Mouse (Mus musculus) kidney, postnatal 10 days (tissue): ENCODE results near the gene Slc16a6.

ENCODE experiments used
- DNase-seq: peaks from one replicate; pipeline ENCODE4 v3.0.0; 2021; ENCODE audit warnings: mixed read lengths

Gene Slc16a6

GRCm38 (mm10) chr11:109485398-109486045, 12.1 kb upstream of the Slc16a6 start:
- peak; percentile 83 for DNase-seq

- DNase-seq = no peak
These were observed 7.0 kb upstream of the Slc16a6 start for GRCm38 (mm10) chr11:109480440-109480839.

- no peak for DNase-seq
These were observed 6.3 kb upstream of the Slc16a6 start for GRCm38 (mm10) chr11:109479575-109480285.

- DNase-seq = no peak
These were observed 4.4 kb upstream of the Slc16a6 start for GRCm38 (mm10) chr11:109477606-109478380.

DNA sequence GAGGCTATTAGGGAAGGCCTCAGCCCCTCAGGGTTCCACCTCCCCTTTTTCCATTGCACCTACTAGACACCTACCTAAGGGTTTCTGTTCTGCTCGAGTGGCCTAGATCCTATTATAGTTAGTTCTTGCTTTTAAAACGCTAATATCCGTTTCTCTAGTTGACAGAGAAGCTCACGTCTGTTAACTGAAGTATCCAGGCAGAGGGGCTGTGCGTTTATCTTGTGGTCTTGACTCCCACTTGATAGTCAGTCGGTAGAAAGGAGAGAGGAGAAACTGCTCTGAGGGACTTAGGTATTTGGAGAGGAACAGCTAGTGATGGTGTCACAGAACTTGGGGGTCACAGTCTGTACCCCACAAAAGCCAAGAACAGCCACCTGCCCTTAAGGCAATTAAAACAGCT, 3.3 kb upstream of the Slc16a6 start:
- DNase-seq = no peak

DNA sequence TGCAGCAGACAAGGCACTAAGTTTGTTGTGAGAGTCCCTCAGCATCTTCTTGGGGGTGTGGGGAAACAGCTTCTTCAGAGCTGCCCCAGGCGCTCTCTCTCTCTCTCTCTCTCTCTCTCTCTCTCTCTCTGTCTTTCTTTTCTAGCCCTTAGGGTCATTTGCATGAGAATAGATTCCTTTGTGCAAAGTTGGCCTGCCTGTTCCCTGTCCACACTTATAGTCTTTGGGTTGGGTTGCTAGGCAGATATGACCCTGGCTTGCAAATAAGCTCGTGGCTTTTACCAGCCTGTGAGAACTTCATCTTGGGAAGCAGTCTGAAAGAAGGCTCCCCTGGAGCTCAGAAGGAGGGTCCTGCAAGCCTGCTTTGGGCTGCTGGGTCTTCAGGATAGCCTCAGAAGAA, 2.8 kb upstream of the Slc16a6 start:
- no peak for DNase-seq

DNA sequence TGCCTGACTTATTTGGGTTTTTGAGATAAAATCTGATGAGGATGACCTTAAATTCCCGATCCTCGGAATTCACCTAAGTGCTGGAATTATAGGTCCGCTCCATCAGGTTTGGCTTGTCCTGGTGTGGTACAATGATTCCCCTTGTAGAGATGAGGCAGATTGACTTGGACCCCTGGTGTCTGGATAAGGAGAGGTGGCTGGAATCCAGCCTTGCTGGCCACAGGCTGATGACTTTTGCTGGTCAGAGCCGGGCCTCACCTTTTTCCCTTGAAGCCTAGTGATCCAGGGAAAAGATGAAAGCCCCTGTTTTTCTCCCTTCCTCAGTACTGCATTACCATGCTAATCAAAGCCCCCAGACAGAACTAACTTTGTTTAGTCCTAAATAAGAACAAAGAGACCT, 2.3 kb upstream of the Slc16a6 start:
- no peak for DNase-seq

GRCm38 (mm10) chr11:109474836-109475235, 1.4 kb upstream of the Slc16a6 start:
- DNase-seq = no peak

DNA sequence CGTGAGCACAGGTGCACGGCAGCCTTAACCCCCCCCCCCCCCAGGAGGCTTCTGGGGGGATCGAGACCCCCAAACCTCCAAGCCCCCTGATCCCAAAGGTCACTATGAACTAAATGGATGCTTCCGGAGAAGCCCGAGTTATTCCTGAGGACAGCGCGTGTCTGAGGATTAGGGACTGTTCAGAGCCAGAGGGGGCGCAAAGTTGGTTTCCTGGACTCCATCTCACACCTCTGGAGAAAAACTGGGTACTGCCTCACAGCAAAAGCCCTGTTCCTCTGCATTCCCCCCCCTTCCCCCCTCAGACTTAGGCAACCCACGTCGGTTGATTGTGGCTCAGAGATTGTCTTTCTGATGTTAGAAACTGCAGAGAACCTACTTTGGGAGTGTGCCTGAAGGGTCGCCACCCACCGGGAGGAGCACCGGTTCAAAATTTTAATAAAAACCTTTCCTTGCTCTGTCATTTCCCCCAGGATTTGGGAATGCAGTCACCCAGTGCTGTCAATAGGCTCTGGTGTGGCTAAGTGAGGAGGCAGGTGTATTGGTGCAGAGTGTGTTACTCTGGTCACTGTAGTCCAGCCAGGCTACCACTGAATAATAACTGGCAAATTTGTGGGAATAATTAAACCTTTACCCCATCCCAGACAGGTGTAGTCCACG, 816 bp upstream of the Slc16a6 start:
- no peak for DNase-seq

GRCm38 (mm10) chr11:109472821-109473170, 602 bp downstream of the Slc16a6 start:
- no peak for DNase-seq

- peak; percentile 49 for DNase-seq
These were observed 1.2 kb downstream of the Slc16a6 start for GRCm38 (mm10) chr11:109472171-109472691.

DNA sequence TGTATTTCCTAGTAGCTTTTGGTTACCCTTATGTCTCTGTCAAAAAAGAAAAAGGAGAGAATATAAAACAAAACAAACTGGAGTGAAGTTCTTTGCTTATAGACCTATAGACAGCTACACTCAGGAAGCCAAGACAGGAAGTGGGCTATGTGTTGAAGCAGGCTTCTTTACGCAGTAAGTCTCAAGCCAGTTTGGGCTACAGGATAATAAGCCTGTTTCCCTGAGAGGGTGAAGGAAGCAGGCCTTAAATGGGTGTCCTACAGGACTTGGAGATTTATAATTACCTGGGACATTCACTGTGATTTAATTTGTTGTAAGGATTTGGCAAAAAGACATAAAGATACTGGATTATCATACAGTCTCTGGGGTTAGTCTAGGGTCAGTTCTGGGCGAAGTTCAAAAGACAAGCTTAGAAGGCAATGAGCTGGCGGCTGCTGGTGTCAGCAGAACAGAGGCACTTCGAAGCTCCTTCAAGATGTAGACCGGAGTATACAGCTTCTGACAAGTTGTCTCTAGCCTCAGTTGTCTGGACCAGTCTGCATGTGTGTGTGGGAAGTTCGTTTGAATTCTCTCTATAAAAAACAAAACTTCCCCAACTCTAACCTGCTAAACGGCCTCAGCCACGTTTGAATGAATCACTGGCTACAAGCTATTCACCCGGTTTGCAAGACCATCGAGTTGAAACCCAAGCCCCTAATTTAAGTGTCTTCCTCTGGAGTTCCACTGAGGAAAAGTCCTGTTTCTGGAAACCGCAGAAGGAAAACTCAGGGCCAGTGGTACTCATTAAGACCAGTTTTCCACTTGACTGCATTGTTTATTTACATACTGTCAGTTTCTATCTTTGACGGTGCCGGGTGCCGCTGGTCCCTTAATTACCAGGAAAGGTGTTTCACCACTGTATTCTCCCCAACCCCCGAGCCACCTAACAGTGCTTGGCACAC, 2.2 kb downstream of the Slc16a6 start:
- peak; percentile 29 for DNase-seq

GRCm38 (mm10) chr11:109470170-109470569, 3.2 kb downstream of the Slc16a6 start:
- no peak for DNase-seq

DNA sequence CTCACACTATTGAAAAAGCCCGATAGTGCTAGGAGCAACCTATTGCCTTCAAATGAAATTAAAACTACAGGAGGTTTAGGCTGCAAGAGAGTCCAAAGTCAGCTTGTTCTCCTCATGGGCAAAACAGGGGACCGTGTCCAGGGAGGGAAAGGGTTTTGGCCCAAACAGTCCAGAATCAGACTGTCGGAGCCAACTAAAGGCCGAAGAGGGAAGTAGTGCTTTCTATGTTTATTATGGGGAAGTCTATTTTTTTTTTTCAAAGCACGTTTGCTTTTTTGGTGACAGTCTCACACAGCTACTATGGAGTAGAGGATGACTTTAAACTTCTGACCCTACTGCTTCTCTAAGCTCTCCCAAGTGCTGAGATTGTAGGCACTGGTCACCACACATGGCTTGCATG, 5.3 kb downstream of the Slc16a6 start:
- DNase-seq = no peak

DNA sequence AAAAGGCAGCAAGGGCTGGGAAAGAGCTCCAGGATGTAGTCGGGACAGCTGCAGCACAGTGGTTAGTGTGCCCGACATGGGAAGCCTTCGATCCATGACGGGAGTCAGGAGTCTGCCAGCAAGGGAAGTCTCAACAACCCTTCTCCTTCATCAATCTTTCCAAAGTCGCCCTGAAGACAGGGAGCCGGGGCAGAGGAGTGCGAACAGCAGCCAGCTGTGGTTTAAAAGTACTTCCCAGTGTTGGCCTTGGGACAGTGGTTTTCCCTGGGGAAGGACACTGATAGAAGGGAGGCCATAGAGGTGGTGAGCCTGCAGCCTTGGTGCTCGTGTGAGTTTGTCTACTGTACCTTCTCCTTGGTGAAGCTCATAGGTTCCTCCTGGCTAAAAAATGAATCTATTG, 6.4 kb downstream of the Slc16a6 start:
- peak; percentile 20 for DNase-seq

DNA sequence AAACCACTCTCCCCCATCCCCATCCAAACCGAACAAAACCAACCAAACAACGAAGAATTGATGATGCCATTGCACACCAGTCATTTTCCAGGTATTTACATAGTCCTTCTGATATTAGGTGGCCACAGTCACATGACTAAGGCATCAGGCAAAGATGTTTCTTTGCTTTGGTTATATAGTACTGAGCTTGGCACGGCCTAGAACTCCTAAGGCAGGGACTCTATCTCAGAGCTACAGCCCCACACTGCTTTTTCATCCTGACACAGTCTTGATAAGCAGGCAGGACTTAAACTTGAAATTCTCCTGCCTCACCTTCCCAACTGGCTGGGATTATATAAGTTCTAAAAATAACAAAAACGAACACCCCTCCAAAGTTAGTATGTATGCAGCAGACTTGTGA, 8.3 kb downstream of the Slc16a6 start:
- DNase-seq = no peak

DNA sequence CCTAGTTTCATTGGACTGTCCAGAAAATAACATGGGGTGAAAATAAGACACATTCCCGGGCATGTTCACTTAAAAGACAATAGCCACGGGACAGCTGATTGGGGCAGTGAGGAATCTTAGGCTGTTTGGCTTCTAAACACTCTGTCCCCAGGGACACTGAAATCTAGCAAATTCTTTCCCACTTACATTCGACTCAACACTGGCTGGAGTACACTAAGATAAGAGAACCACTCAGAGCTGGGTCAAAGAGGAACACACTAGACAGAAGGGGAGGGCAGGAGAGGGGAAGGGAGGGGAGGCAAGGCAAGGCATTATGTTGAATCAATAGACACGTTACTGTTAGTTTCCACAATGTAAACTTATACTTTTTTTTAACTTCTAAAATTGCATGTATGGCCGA, 12.8 kb downstream of the Slc16a6 start:
- no peak for DNase-seq

- DNase-seq = no peak
These were observed 15.2 kb downstream of the Slc16a6 start for GRCm38 (mm10) chr11:109458165-109458564.

DNA sequence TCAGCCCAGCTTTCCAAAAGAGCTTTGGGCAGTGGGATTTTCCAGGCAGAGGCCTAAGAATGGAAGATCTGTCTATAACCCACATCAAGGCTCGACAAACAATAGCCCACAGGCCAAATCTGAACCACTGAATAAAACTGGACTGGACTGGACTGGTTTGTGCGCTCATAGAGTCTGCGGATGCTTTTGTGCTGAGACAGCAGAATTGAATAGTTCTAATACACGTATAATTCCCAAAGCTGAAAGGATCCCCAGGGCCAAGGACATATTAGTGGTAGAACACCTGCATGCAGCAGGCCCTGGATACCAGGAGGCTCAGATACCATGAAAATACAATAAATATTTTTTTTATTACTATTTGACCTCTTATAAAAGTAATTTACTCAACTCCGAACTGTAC, 17.1 kb downstream of the Slc16a6 start:
- DNase-seq = no peak

DNA sequence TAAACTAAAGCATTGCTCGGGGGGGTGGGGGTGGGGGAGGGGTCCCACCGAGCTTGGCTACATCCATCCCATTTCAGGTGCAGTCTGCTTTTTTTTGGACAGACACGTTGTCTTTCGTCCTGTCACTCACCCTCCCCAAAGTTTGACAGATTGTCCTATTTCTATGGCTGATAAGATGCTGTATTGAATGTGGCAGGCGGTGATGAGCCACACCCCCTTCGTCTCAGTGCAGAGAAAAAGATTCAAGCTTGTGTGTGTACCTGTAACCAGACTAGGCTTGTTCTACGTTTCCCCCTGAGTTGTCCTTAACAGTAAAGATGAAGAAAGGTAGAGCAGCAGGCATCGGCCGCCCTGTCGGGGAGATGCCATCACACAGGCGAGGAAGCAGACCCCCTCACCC, 22.2 kb downstream of the Slc16a6 start:
- DNase-seq = no peak

GRCm38 (mm10) chr11:109445438-109446035, 27.9 kb downstream of the Slc16a6 start:
- peak; percentile 32 for DNase-seq

- DNase-seq = peak; percentile 48
These were observed 28.8 kb downstream of the Slc16a6 start for GRCm38 (mm10) chr11:109444600-109444999.
